Mouse (Mus musculus) bone marrow, adult 2 months (tissue): Measurements from ENCODE around the gene Slc6a5.

Experiments used
- CTCF ChIP-seq: fragments of 200-500 bp; IDR thresholded peaks from 2 replicates; pipeline ENCODE4 v1.5.1; 2011; ENCODE audit warnings: low read length, control low read depth; ENCODE audit not compliant: control insufficient read depth, insufficient read depth
- POLR2A ChIP-seq: fragments of 200-500 bp; IDR thresholded peaks from 2 replicates; pipeline ENCODE4 v1.6.1; 2011; ENCODE audit warnings: low read depth, mild to moderate bottlenecking, control low read depth, low read length, borderline replicate concordance; ENCODE audit not compliant: control insufficient read depth

- TF ChIP-seq CTCF (no peak), POLR2A (no peak)
Observed at GRCm38 (mm10) chr7:49974841-49975440, 65.0 kb downstream of the Slc6a5 start, which contains the start of gene Nell1.
